Mouse (Mus musculus) C3H10T1/2 (cell line): ENCODE measurements around the gene Ddrgk1. TPM values are rescaled to one million over a fixed set of nuclear protein-coding genes. Genes with fewer than 3 reads are reported as not detected.

Experiments used
- polyA plus RNA-seq, 2 experiments: library from polyadenylated mRNA; unstranded; fragments of >200 nt; fragmentation: generic; extraction: Trizol; gene quantifications; one replicate each; pipeline ENCODE4 v1.2.1; 2012; ENCODE audit warnings: missing spikeins in 2 of 2

Gene Ddrgk1
- polyA plus RNA-seq = 100 to 1,000 TPM; 125 to 144 TPM

DNA sequence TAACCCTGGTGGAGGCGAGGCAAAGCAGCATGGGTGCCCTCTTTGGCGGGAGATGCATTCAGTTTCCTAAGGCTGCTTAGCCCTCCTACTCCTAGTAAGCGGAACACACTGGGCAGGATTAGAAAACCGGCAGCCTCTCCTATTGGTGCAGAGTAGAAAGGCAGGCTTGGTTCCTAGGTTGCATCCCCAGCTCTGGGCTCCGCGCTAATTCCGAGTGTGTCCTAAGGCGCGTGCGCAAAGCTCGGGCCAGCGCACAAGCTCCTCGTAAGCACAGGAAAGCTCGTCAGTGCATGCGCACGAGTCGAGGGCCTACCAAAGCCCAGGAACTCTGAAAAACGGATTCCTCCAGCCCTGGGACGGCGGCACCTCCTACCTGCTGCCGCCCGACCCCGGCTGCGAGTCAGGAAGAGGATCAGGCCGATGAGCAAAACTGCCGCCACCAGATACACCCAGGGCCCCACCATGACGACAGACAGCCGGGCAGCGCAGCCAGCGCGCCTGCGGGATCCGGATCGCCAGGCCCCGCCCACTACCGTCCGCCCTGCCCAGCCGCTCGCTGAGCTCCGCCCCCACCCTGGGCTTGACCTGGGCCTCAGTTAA is at the start of gene Ddrgk1:
Gene Ddrgk1 (minus strand): TSS at position 558 of the 600 bp plus-strand sequence.

DNA sequence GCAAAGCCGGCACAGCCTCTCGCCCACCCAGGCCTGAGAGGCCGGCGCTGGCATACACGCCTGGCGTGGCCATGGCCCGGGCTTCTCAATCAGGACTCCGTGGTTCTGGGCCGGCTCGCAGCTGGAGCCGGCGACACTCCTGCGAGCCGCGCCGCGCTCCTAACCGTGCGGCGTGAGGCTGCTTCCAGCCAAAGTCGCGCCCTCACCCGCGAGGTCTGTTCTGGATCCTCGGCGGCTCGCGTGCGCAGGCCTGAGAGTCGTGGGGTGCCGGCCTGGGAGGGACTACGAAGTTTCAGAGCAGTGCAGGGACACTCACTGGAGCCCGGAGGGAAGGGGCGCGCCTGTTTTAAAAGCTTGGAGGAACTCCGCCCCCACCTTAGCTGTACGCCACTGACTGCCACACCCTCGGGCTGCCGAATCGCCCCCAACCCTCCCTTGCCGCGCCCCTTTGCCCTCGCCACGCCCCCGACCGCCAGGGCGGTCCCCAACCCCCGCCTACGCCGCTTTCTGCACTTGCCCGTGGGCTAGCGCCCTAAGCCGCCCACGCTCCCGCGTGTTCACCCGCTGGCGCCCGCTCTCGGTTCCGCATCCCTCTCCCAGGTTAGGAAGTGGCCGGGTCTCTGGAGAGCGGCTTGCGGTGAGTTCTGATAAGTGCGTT is 32.8 kb upstream of the Ddrgk1 start, which contains the start of gene Slc4a11:
Gene Slc4a11 (minus strand): TSS at position 367 of the 658 bp plus-strand sequence.

DNA sequence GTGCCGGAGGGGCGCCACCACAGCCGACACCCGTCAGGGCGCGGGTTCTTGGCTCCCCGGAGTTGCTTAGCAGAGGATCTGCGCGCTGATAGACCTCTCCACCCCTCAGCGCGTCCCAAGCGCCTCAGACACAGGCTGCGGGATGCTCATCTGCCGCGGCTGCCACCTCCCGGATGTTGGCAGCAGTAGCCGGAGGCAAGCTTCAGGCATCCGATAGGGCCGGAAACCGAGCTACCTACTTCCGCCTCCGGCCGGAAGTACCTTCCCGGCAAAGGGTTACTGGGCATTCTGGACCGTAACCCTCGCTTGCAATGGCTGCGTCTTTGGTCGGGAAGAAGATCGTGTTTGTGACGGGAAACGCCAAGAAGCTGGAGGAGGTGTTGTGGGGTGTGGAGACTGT is 3.1 kb upstream of the Ddrgk1 start, which contains the start of gene Itpa:
Gene Itpa (plus strand): TSS at position 52 of the 400 bp plus-strand sequence.

DNA sequence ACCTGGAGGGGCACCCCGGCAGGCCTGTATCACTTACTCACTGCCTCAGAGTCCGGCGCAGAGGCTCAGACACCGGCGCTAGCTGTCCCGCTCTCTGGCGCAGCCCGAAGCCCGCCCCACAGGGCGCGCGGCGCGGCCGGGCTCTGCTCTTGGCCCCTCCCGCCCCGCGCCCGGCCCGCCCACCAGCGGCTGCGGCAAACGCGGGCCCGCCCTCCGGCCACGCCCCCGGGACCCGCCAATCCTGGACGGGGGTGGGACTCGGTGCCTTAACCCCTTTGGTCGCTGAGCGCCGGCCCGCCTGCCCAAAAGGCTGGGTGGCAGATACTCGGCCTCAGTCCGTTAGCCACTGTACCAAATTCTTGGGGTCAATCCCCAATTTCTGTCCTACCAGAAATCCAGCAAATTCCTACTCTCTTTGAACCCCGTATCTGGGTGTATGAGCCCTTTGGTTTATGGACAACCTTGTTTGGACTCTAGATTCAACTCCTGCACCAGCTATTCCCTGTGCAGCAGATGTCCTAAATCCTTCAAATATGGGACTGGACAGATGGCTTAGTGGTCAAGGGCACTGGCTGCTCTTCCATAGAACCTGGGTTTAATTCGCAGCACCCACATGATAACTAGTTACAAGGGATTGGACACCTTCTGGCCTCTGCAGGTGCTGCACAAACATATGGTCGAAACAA is 21.6 kb downstream of the Ddrgk1 start, which contains the start of gene Lzts3:
Gene Lzts3 (minus strand): TSS at position 120 of the 686 bp plus-strand sequence.

DNA sequence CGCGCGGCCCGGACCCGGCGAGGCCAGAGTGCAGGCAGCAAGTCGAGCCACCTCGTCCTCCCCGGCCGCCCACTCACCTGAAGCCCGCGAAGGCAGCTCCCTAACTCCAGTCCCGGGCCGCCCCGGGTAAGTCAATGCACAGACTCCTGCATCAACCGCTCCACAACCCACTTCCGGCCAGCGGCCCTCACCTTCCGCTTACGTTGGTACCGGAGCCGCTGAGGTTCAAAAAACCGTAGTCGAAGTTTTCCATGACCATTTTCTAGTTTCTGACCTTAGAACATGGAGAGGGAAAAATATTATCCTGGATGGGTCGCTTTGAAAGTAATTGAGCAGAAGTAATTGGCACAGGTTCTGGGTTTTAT is 34.6 kb downstream of the Ddrgk1 start, which contains the start of the genes Fastkd5 and Ubox5:
Gene Fastkd5 (minus strand): TSS at position 189 of the 365 bp plus-strand sequence.
Gene Ubox5 (minus strand): TSS at position 200 of the 365 bp plus-strand sequence.

Other genes with a start within 250 kb of the Ddrgk1 start
- gene Vps16, start 240.3 kb downstream of the Ddrgk1 start, polyA plus RNA-seq = 10 to 100 TPM; 49.5 to 49.6 TPM
- gene Pced1a, start 240.0 kb downstream of the Ddrgk1 start, polyA plus RNA-seq = 10 to 100 TPM; 12.0 to 20.6 TPM
- gene Ptpra, start 214.4 kb downstream of the Ddrgk1 start, polyA plus RNA-seq = 10 to 100 TPM in 1 of 2 experiments, 1 to 10 TPM in 1; 5.7 to 58.6 TPM
- gene Mrps26, start 100.9 kb downstream of the Ddrgk1 start, polyA plus RNA-seq = 100 to 1,000 TPM in 1 of 2 experiments, 10 to 100 TPM in 1; 72.9 to 129 TPM
- gene Oxt, start 88.5 kb downstream of the Ddrgk1 start, polyA plus RNA-seq = not detected
- gene Avp, start 82.1 kb downstream of the Ddrgk1 start, polyA plus RNA-seq = not detected
- gene Fastkd5, start 34.6 kb downstream of the Ddrgk1 start, polyA plus RNA-seq = 1 to 10 TPM in 1 of 2 experiments, under 1 TPM in 1; 0.94 to 2.1 TPM
- gene Ubox5, start 34.6 kb downstream of the Ddrgk1 start, polyA plus RNA-seq = 1 to 10 TPM; 3.3 to 5.6 TPM
- gene Lzts3, start 21.9 kb downstream of the Ddrgk1 start, polyA plus RNA-seq = 1 to 10 TPM; 2.9 to 6.8 TPM
- gene Itpa, start 3.0 kb upstream of the Ddrgk1 start, polyA plus RNA-seq = 10 to 100 TPM; 24.9 to 37.4 TPM
- gene Slc4a11, start 32.9 kb upstream of the Ddrgk1 start, polyA plus RNA-seq = under 1 TPM; 0.13 to 0.47 TPM
- 1 to 10 TPM; 1.8 to 8.0 TPM for gene 4930402H24Rik, start 241.7 kb upstream of the Ddrgk1 start, polyA plus RNA-seq
- 1 to 10 TPM in 1 of 2 experiments, under 1 TPM in 1; 0.39 to 4.5 TPM for gene Atrn, start 241.8 kb upstream of the Ddrgk1 start, polyA plus RNA-seq